Mouse (Mus musculus) heart, postnatal 0 days (tissue): ENCODE data around the gene Olfr351. TPM values are rescaled to one million over a fixed set of nuclear protein-coding genes. Genes with fewer than 3 reads are reported as not detected.

Experiments
- ATAC-seq: fragments of 200-750 bp; cut with Nextera tagmentation; 2 replicates; pipeline ENCODE4 v1.8.0; 2017; ENCODE audit warnings: low read depth, moderate number of reproducible peaks, moderate library complexity; ENCODE audit not compliant: insufficient read depth
- DNase-seq: peaks from one replicate; pipeline ENCODE4 v3.0.0-alpha.2; 2016; ENCODE audit warnings: low spot score
- H3K27ac ChIP-seq: fragments of 300-500 bp; sonication (generic); 2 replicates; pipeline ENCODE4 v1.5.1; 2014; ENCODE audit warnings: low read depth, mild to moderate bottlenecking
- H3K27me3 ChIP-seq: fragments of 300-500 bp; sonication (generic); 2 replicates; pipeline ENCODE4 v1.6.1; 2014; ENCODE audit warnings: low read length, mixed read lengths; ENCODE audit not compliant: control insufficient read depth, insufficient read depth
- H3K36me3 ChIP-seq: fragments of 300-500 bp; sonication (generic); replicated peaks from 2 replicates; pipeline ENCODE4 v1.6.1; 2014; ENCODE audit warnings: low read length, mixed read lengths; ENCODE audit not compliant: control insufficient read depth, insufficient read depth
- H3K4me1 ChIP-seq: fragments of 300-500 bp; sonication (generic); 2 replicates; pipeline ENCODE4 v1.6.1; 2014; ENCODE audit warnings: antibody characterized with exemption; ENCODE audit not compliant: control insufficient read depth, insufficient read depth
- H3K4me2 ChIP-seq: fragments of 300-500 bp; sonication (generic); 2 replicates; pipeline ENCODE4 v1.6.1; 2014; ENCODE audit warnings: low read depth, mild to moderate bottlenecking, low read length, moderate library complexity
- H3K4me3 ChIP-seq: fragments of 300-500 bp; sonication (generic); 2 replicates; pipeline ENCODE4 v1.5.1; 2014; ENCODE audit warnings: low read depth, low read length
- H3K9ac ChIP-seq: fragments of 300-500 bp; sonication (generic); replicated peaks from 2 replicates; pipeline ENCODE4 v1.6.1; 2014; ENCODE audit warnings: low read depth, low read length, mixed read lengths
- H3K9me3 ChIP-seq: fragments of 300-500 bp; sonication (generic); replicated peaks from 2 replicates; pipeline ENCODE4 v1.6.1; 2016; ENCODE audit warnings: low read length; ENCODE audit not compliant: control insufficient read depth
- CTCF ChIP-seq: IDR thresholded peaks from 2 replicates; pipeline ENCODE4 v1.5.1; 2016; ENCODE audit warnings: antibody characterized with exemption, control low read depth, low read depth
- EP300 ChIP-seq: IDR thresholded peaks from 2 replicates; pipeline ENCODE4 v1.6.1; 2016; ENCODE audit warnings: antibody characterized with exemption, low read depth
- WGBS: fragments of 180-500 bp; shearing (Covaris S2); extraction: QIAGEN DNeasy Blood & Tissue Kit; methylation state at CpG from one replicate; pipeline ENCODE4 v1.1.7; 2014; 5-methylcytosine and 5-hydroxymethylcytosine counted together
- polyA plus RNA-seq: library from polyadenylated mRNA; unstranded; fragments of >200 nt; fragmentation: Nextera tagmentation; extraction: Ambion mirVana; gene quantifications from 2 replicates; pipeline ENCODE4 v1.2.1, GENCODE M21; 2015
- total RNA-seq: library from RNA; depleted of rRNA; stranded (reverse); fragments of >200 nt; gene quantifications from 2 replicates; pipeline ENCODE4 v1.2.3, GENCODE M21; 2014; ENCODE audit warnings: low replicate concordance; rRNA removed

The Olfr351 gene
- total and polyA plus RNA-seq, 2 experiments from 2014 or later: not detected

- H3K27ac ChIP-seq: no peak within 1 kb of the TSS
- no peak for TF ChIP-seq CTCF
- no peak for TF ChIP-seq EP300
- 57% methylated on average over 1 of the region's 1 CpGs for WGBS
- no peaks in the 10 kb centered on the region for H3K27me3 ChIP-seq
- no peak within 1 kb of the TSS for H3K9ac ChIP-seq
- DNase-seq (no peak), ATAC-seq (no peak)
- no peak within 1 kb of the TSS for H3K4me2 ChIP-seq
- H3K36me3 ChIP-seq: no peaks in the 10 kb centered on the region
- no peaks in the 10 kb centered on the region for H3K4me1 ChIP-seq
- H3K4me3 ChIP-seq: no peak within 1 kb of the TSS
- peaks cover 14% of the 10 kb centered on the region; the same call in 1 of the 2 replicates for H3K9me3 ChIP-seq
These were observed 45.5 kb downstream of the Olfr351 start, which contains the start of gene Olfr3 for GRCm38 (mm10) chr2:36816932-36817331. Olfr3 (minus strand) TSS chr2:36817032.

Other genes starting within 250 kb of the Olfr351 start
- not detected in 2 replicates for gene Olfr345, start 222.6 kb downstream of the Olfr351 start, total RNA-seq
- gene Olfr345, start 222.6 kb downstream of the Olfr351 start, polyA plus RNA-seq: not detected in 2 replicates
- not detected in 2 replicates for gene Olfr346, start 176.9 kb downstream of the Olfr351 start, total RNA-seq
- not detected in 2 replicates for gene Olfr346, start 176.9 kb downstream of the Olfr351 start, polyA plus RNA-seq
- not detected in 2 replicates for gene Olfr347, start 130.8 kb downstream of the Olfr351 start, total RNA-seq
- gene Olfr347, start 130.8 kb downstream of the Olfr351 start, polyA plus RNA-seq: not detected in 2 replicates
- gene Olfr348, start 78.4 kb downstream of the Olfr351 start, total RNA-seq: not detected in 2 replicates
- not detected in 2 replicates for gene Olfr348, start 78.4 kb downstream of the Olfr351 start, polyA plus RNA-seq
- gene Olfr50, start 72.1 kb downstream of the Olfr351 start, total RNA-seq: not detected in 2 replicates
- not detected in 2 replicates for gene Olfr50, start 72.1 kb downstream of the Olfr351 start, polyA plus RNA-seq
- not detected in 2 replicates for gene Olfr3, start 45.6 kb downstream of the Olfr351 start, total RNA-seq
- not detected in 2 replicates for gene Olfr3, start 45.6 kb downstream of the Olfr351 start, polyA plus RNA-seq
- gene Olfr350, start 16.4 kb downstream of the Olfr351 start, total RNA-seq: not detected in 2 replicates
- gene Olfr350, start 16.4 kb downstream of the Olfr351 start, polyA plus RNA-seq: not detected in 2 replicates
- gene Olfr352, start 5.8 kb upstream of the Olfr351 start, total RNA-seq: not detected in 2 replicates
- gene Olfr352, start 5.8 kb upstream of the Olfr351 start, polyA plus RNA-seq: not detected in 2 replicates
- gene Olfr353, start 30.3 kb upstream of the Olfr351 start, total RNA-seq: not detected in 2 replicates
- not detected in 2 replicates for gene Olfr353, start 30.3 kb upstream of the Olfr351 start, polyA plus RNA-seq
- gene Olfr354, start 43.0 kb upstream of the Olfr351 start, total RNA-seq: not detected in 2 replicates
- gene Olfr354, start 43.0 kb upstream of the Olfr351 start, polyA plus RNA-seq: not detected in 2 replicates
- not detected in 2 replicates for gene Olfr355, start 66.2 kb upstream of the Olfr351 start, total RNA-seq
- gene Olfr355, start 66.2 kb upstream of the Olfr351 start, polyA plus RNA-seq: not detected in 2 replicates
- not detected in 2 replicates for gene Olfr356, start 74.5 kb upstream of the Olfr351 start, total RNA-seq
- gene Olfr356, start 74.5 kb upstream of the Olfr351 start, polyA plus RNA-seq: not detected in 2 replicates
- not detected in 2 replicates for gene Olfr357, start 131.2 kb upstream of the Olfr351 start, total RNA-seq
- not detected in 2 replicates for gene Olfr357, start 131.2 kb upstream of the Olfr351 start, polyA plus RNA-seq
- not detected in 2 replicates for gene Olfr358, start 146.7 kb upstream of the Olfr351 start, total RNA-seq
- not detected in 2 replicates for gene Olfr358, start 146.7 kb upstream of the Olfr351 start, polyA plus RNA-seq
- gene Olfr360, start 203.1 kb upstream of the Olfr351 start, total RNA-seq: not detected in 2 replicates
- gene Olfr360, start 203.1 kb upstream of the Olfr351 start, polyA plus RNA-seq: not detected in 2 replicates
- gene Olfr361, start 226.6 kb upstream of the Olfr351 start, total RNA-seq: not detected in 2 replicates
- not detected in 2 replicates for gene Olfr361, start 226.6 kb upstream of the Olfr351 start, polyA plus RNA-seq